Mouse (Mus musculus) E14TG2a.4 (cell line): Measurements from ENCODE around the gene Serf1.

ENCODE experiments used
- H3K27me3 ChIP-seq: 2 replicates; pipeline ENCODE4 v1.6.1; 2014; ENCODE audit warnings: low read length, control low read depth; ENCODE audit not compliant: insufficient read depth
- H3K36me3 ChIP-seq: 2 replicates; pipeline ENCODE4 v1.6.1; 2014; ENCODE audit warnings: low read length, control low read depth; ENCODE audit not compliant: insufficient read depth
- H3K4me1 ChIP-seq: replicated peaks from 2 replicates; pipeline ENCODE4 v1.6.1; 2014; ENCODE audit warnings: low read depth, low read length, control low read depth
- H3K4me3 ChIP-seq: replicated peaks from 2 replicates; pipeline ENCODE4 v1.5.1; 2014; ENCODE audit warnings: mild to moderate bottlenecking, low read length
- H3K9me3 ChIP-seq: 2 replicates; pipeline ENCODE4 v1.6.1; 2014; ENCODE audit warnings: low read length, control low read depth
- CTCF ChIP-seq: conservative IDR thresholded peaks from 2 replicates; pipeline ENCODE4 v1.5.1; 2014; ENCODE audit warnings: low read length
- NANOG ChIP-seq: IDR thresholded peaks from 2 replicates; pipeline ENCODE4 v1.6.1; 2014; ENCODE audit warnings: borderline replicate concordance, low read length, mixed read lengths
- POU5F1 ChIP-seq: IDR thresholded peaks from 2 replicates; pipeline ENCODE4 v1.6.1; 2014; ENCODE audit warnings: low read length, borderline replicate concordance

The Serf1 gene

DNA sequence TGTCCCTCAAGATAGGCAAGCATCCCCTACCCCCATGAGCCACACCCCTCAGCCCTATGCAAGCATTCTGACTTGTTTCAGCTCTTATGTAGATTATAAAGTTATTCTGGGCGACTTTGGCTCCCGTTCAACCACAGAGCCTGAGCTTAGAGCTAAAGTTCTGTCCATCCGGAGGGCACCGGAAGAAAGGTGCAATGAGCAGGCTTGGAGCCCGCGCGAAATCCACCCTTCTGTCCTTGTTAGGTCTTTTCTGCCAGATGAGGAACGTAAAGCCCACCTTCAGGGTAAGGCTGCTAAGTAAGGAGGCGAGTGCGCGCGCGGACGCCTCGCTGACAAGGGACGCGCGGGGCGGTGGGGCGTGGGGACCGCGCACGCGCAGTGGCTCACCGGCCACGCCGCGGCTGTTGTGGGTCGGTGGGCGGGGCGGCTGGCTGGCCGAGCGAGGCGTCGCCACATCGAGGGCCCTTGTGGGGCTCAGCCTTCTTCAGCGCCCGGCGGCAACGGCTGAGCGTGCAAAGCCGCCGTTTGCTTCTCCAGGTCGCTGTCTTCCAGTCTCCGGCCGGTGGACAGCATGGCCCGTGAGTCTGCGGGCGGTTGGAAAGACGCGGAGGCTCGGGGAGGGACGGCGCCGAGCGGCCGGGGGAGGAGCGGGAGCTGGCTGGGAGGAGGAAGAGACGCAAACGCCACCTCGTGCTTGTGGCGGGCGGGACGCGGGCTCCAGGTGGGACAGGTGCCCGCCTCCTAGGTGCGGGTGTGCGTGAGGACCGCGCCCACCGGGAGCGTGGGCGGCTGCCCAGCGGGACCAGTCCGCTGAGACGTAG, at the start of gene Serf1:
Serf1 (plus strand) TSS at position 361 of the 821 bp plus-strand sequence.
- no peak for TF ChIP-seq POU5F1
- no peak for TF ChIP-seq NANOG
- no peak for TF ChIP-seq CTCF

DNA sequence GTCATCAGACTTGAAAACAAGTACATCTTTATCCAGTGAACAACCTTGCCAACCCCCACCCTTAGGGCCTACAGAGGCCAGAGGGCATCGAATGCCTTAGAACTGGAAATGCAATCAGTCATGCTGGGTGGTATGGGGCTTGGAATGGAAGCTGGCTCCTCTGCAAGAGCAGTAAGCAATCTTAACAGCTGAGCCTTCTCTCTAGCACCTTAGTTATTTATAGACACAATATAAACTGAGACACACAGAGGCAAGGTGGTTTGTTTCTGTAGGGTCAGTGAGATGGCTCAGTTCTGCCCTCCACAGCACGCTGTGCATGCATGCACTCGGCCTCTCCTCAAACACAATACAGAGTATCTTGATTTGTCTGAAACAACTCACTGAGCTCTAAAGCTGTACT, 43.9 kb upstream of the Serf1 start:
- Histone ChIP-seq H3K36me3 (peaks cover 91% of the 10 kb centered on the region), H3K4me1 (no peaks in the 10 kb centered on the region), H3K27me3 (no peaks in the 10 kb centered on the region), H3K4me3 (no peak overlapping the region), H3K9me3 (no peaks in the 10 kb centered on the region)
- no peak for TF ChIP-seq NANOG
- TF ChIP-seq CTCF = no peak
- no peak for TF ChIP-seq POU5F1

More for the DNA sequence above, at the start of gene Serf1:
- Histone ChIP-seq H3K9me3 (no peaks in the 10 kb centered on the region), H3K36me3 (no peaks in the 10 kb centered on the region), H3K4me1 (peaks cover 12% of the 10 kb centered on the region), H3K4me3 (peak within 1 kb of the TSS; percentile 80), H3K27me3 (peaks cover 35% of the 10 kb centered on the region)

DNA sequence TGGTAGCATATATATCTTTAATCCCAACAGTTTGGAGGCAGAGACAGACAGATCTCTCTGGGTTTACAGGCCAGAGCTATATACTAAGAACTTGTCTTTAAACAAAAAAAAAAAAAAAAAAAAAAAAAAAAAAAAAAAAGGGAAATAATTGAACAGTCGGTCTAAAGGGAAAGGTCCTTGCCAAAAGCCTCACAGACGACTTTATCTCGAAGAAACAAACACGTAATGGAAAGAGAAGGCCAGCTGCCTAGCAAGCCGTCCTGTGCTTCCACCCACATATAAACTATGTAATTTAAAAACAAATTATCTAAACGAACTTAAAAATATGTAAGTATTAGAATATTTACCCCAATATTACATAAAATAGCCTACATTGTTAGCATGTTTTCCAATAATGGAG, 40.0 kb upstream of the Serf1 start:
- peaks cover 7% of the 10 kb centered on the region for H3K4me1 ChIP-seq
- no peak for TF ChIP-seq CTCF
- no peak for TF ChIP-seq POU5F1
- no peak for TF ChIP-seq NANOG
- no peaks in the 10 kb centered on the region for H3K27me3 ChIP-seq
- H3K36me3 ChIP-seq = peaks cover 92% of the 10 kb centered on the region
- H3K9me3 ChIP-seq = no peaks in the 10 kb centered on the region
- H3K4me3 ChIP-seq = no peak overlapping the region

DNA sequence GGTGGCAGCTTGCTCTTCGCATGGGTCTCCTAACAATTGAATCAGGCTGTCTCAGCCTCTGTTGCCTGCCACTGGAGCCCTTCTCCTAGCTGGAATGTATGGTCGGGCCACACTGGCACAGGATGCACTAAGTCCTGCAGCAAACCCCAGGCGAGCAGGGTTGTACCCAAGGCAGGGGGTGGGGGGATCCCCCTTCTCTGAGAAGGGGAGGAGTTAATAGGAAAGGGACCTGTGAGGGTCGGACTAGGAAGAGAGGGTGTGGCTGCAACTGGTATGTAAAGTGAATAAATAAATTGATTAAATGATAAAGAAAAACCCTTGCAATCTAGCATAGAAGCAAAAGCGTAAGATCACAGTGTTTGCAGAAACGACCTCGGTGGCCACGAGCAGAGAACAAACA, 36.3 kb upstream of the Serf1 start:
- H3K36me3 ChIP-seq = peaks cover 94% of the 10 kb centered on the region
- H3K4me3 ChIP-seq = no peak overlapping the region
- H3K4me1 ChIP-seq = peaks cover 13% of the 10 kb centered on the region
- no peaks in the 10 kb centered on the region for H3K27me3 ChIP-seq
- no peak for TF ChIP-seq CTCF
- no peaks in the 10 kb centered on the region for H3K9me3 ChIP-seq

DNA sequence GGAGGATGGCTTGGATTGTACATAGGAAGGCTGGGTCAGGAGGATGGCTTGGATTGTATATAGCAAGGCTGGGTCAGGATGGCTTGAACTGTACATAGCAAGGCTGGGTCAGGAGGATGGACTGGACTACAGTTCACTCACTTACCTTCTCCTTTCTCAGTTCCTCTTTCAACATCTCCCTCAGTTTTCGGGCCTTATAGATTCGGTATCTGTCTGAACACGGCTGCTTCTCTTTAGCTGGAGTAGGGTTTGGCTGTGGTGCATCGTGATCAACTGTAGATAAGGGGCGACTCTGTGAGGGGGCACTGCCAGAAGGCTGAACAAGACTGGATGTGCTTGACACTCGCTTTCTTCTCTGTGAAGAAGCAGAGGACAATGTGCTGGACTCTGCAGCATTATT, 9.0 kb upstream of the Serf1 start:
- TF ChIP-seq CTCF (no peak), POU5F1 (no peak), NANOG (no peak)

DNA sequence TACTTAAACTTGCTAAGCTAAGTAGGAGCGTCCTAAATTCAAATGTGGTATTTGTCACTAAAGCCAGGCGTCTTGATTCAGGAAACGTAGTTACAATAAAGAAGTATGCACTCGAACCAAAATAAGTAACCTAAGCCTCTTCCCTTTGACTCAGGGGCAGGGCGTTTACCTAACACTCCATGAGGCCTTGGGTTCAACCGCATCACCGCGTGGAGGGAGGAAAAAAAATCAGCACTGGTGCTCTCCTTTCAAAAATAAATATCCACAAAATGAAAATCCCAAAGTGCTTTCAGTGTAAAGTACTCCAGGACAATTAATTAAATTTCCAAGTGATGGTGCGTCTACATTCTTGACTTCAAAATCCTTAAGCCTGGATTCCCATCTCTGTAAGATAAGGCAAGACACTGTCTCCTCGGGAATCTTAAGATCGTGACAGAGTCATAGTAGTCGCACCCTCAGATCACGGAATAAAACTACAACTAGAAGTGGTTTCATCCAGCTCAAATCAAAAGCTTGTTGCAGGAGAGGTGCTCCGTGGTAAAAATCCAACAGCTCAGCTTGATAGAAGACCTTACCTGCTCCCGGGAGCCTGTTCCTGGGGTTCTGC, 4.7 kb upstream of the Serf1 start:
- Histone ChIP-seq H3K36me3 (peaks cover 19% of the 10 kb centered on the region), H3K9me3 (no peaks in the 10 kb centered on the region), H3K27me3 (peaks cover 14% of the 10 kb centered on the region), H3K4me1 (peaks cover 25% of the 10 kb centered on the region), H3K4me3 (peak overlapping the region; percentile 99)
- TF ChIP-seq POU5F1 (no peak), CTCF (no peak), NANOG (no peak)

More for the DNA sequence above, 9.0 kb upstream of the Serf1 start:
- Histone ChIP-seq H3K27me3 (no peaks in the 10 kb centered on the region), H3K36me3 (peaks cover 60% of the 10 kb centered on the region), H3K4me1 (peaks cover 15% of the 10 kb centered on the region), H3K9me3 (no peaks in the 10 kb centered on the region), H3K4me3 (no peak overlapping the region)

DNA sequence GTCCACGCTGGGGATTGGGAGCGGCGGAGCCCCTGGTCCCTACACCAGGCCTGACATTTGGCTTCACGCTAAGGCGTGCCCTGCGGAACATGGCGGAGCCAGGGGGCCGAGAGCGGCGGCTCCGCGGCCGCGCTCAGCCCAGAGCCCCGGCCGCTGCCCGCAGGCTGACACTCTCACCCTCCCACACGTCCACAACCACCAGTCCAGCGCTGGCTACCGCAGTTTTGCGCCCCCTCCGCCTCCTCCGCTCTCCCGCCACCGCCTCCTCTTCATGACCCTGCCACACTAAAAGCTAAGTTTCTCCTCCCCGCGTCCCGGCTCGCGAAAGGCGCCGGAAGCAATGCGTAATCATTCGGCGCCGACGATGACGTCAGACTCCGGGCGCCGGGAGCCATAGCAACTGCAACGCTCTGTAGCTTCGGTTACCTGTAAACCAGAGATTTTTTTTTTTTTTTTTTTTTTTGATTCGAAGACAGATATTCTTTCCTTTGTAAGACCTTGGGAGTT, 4.0 kb upstream of the Serf1 start, which contains the start of gene Bdp1:
Bdp1 (minus strand) TSS at position 323 of the 507 bp plus-strand sequence.
- Histone ChIP-seq H3K9me3 (no peaks in the 10 kb centered on the region), H3K27me3 (peaks cover 20% of the 10 kb centered on the region), H3K4me1 (peaks cover 25% of the 10 kb centered on the region), H3K4me3 (peak within 1 kb of the TSS; percentile 99), H3K36me3 (peaks cover 12% of the 10 kb centered on the region)
- no peak for TF ChIP-seq NANOG
- TF ChIP-seq CTCF = no peak
- TF ChIP-seq POU5F1 = no peak

DNA sequence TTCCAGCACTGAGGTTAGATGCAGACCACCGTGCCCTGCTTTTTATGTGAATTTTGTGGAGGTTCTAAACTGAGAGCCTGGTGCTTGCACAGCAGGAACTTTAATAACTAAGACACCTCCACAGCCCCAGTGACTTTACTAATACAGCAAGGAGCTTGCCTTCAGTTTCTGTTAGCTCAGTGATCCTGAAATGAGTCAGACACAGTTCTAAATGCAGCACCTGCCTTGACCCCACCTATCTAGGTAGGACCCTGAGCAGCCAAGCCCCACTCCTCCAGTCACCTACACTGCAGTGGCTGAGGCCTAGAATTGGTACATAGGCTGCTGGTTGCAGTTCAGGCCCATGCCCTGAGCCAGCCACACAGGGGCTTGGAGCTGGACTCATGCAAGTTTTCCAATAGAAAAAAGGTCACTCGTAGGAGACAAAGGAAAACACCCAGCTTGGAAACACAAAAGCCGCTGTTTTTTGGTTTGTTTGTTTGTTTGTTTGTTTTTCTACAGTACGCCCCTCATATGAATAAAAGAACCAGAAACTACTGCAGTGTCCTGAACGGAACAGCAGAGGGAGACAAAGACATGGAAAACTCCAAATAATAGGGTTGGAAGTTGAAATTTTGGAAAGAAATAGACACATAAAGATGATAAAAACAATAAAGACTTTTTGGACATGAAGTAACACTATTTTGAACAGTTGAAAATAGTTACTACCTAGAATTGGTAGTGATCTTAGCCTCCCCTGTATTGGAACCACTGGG, 4.6 kb downstream of the Serf1 start:
- no peak for TF ChIP-seq POU5F1
- peak; percentile 80 for TF ChIP-seq CTCF
- TF ChIP-seq NANOG = no peak
- H3K9me3 ChIP-seq = no peaks in the 10 kb centered on the region
- H3K36me3 ChIP-seq = no peaks in the 10 kb centered on the region

More for the DNA sequence above, 4.6 kb downstream of the Serf1 start:
- no peak overlapping the region for H3K4me3 ChIP-seq
- peaks cover 4% of the 10 kb centered on the region; the same call in 1 of the 2 replicates for H3K4me1 ChIP-seq
- H3K27me3 ChIP-seq = peaks cover 28% of the 10 kb centered on the region
